Mouse (Mus musculus) liver, postnatal 0 days (tissue): Measurements from ENCODE around the gene Ackr3.

Source experiments
- CTCF ChIP-seq: sonication (generic); IDR thresholded peaks from 2 replicates; pipeline ENCODE4 v1.5.1; 2016; ENCODE audit warnings: antibody characterized with exemption, low read depth
- EP300 ChIP-seq: IDR thresholded peaks from 2 replicates; pipeline ENCODE4 v1.6.1; 2016; ENCODE audit warnings: antibody characterized with exemption, low read depth, mild to moderate bottlenecking

DNA sequence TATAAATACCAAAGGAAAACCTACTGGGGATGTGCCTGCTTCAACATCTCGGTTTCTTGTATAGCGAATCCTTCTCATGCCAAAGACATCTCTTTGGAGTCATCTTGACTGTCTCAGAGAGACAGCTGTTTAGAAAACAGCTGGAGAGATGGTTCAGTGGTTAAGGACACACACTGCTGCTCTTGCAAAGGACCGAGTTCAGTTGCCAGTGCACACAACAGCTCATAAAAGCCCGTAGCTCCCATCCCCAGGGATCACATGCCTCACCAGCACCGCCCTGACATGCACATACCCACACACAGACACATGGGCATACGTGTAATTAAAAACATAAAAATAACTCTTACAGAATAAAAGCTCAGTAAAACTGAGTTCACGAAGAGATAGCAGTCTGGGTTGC is 40.6 kb upstream of the Ackr3 start:
- TF ChIP-seq CTCF, result no peak
- TF ChIP-seq EP300, result no peak
